Mouse (Mus musculus) midbrain, embryonic 11.5 days (tissue): ENCODE results near the gene Eml1. TPM values are rescaled to one million over a fixed set of nuclear protein-coding genes. Genes with fewer than 3 reads are reported as not detected.

Experiments used
- ATAC-seq: fragments of 200-750 bp; cut with Nextera tagmentation; 2 replicates; pipeline ENCODE4 v1.8.0; 2017; ENCODE audit warnings: moderate TSS enrichment, moderate library complexity; ENCODE audit not compliant: low FRiP score
- DNase-seq: peaks from one replicate; pipeline ENCODE4 v3.0.0; 2015; ENCODE audit warnings: low spot score; ENCODE audit errors: missing footprints
- H3K27ac ChIP-seq: fragments of 300-500 bp; sonication (generic); 2 replicates; pipeline ENCODE4 v1.5.1; 2014; ENCODE audit warnings: low read depth, low read length
- H3K27me3 ChIP-seq: fragments of 300-500 bp; sonication (generic); 2 replicates; pipeline ENCODE4 v1.6.1; 2014; ENCODE audit warnings: mild to moderate bottlenecking, low read length, moderate library complexity, mixed read lengths; ENCODE audit not compliant: control insufficient read depth, insufficient read depth
- H3K36me3 ChIP-seq: fragments of 300-500 bp; sonication (generic); 2 replicates; pipeline ENCODE4 v1.6.1; 2014; ENCODE audit warnings: mild to moderate bottlenecking, low read length, moderate library complexity, mixed read lengths; ENCODE audit not compliant: control insufficient read depth, insufficient read depth
- H3K4me1 ChIP-seq: fragments of 300-500 bp; sonication (generic); 2 replicates; pipeline ENCODE4 v1.6.1; 2014; ENCODE audit warnings: low read length; ENCODE audit not compliant: control insufficient read depth, insufficient read depth
- H3K4me2 ChIP-seq: fragments of 300-500 bp; sonication (generic); 2 replicates; pipeline ENCODE4 v1.6.1; 2014; ENCODE audit warnings: mild to moderate bottlenecking, moderate library complexity
- H3K4me3 ChIP-seq: fragments of 300-500 bp; sonication (generic); 2 replicates; pipeline ENCODE4 v1.5.1; 2014; ENCODE audit warnings: low read depth, low read length
- H3K9ac ChIP-seq: fragments of 300-500 bp; sonication (generic); 2 replicates; pipeline ENCODE4 v1.6.1; 2014; ENCODE audit warnings: low read length
- H3K9me3 ChIP-seq: fragments of 300-500 bp; sonication (generic); 2 replicates; pipeline ENCODE4 v1.6.1; 2016; ENCODE audit warnings: low read length; ENCODE audit not compliant: control insufficient read depth
- WGBS: fragments of 180-500 bp; shearing (Covaris S2); extraction: QIAGEN DNeasy Blood & Tissue Kit; methylation state at CpG from one replicate; pipeline ENCODE4 v1.1.7; 2014; 5-methylcytosine and 5-hydroxymethylcytosine counted together
- polyA plus RNA-seq: library from polyadenylated mRNA; unstranded; fragments of >200 nt; fragmentation: Nextera tagmentation; extraction: Ambion mirVana; gene quantifications from 2 replicates; pipeline ENCODE4 v1.2.1, GENCODE M21; 2014

Gene Eml1
- polyA plus RNA-seq, 1 experiment from 2014 or later, result 111 TPM

DNA sequence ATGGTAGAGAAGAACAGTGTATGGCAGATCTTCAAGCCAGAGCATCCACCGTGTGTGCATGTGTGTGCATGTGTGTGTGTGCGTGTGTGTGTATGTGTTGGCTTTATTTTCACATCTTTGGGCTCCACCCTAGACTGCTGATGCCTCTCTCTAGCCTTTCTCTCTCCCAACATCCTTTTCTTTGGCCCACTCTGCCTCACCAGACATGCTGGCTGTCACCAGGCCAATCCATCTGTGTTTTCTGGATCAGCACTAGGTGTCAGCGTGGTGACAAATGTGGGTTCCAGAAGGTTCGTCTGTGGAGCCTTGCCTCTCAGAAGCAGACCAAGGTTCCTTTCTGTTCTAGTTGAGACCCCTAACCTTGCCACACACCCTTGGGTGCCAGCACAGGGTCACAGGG is 84.2 kb downstream of the Eml1 start:
- peak; percentile 39 for DNase-seq
- H3K36me3 ChIP-seq, result peaks cover 3% of the 10 kb centered on the region; the same call in 1 of the 2 replicates
- H3K9ac ChIP-seq, result no peak overlapping the region
- WGBS, result 85% methylated on average over 4 of the region's 4 CpGs
- H3K4me1 ChIP-seq, result peaks cover 2% of the 10 kb centered on the region; the same call in 1 of the 2 replicates
- no peak overlapping the region for H3K27ac ChIP-seq
- no peak overlapping the region for H3K4me2 ChIP-seq
- H3K9me3 ChIP-seq, result no peaks in the 10 kb centered on the region
- H3K4me3 ChIP-seq, result no peak overlapping the region
- no peaks in the 10 kb centered on the region for H3K27me3 ChIP-seq
- ATAC-seq, result no peak

DNA sequence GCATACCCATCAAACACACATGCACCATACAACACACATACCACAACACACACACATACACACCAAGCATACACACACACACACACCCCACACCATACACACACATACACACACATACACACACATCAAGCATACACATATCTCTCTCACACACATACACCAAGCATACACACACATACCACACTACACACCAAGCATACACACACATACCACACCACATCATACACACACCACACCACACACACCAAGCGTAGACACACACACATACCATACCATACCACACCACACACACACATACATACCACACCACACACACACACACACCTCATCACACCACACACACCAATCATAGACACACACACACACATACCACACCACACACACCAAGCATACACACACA is 102.1 kb downstream of the Eml1 start:
- Histone ChIP-seq H3K9ac (no peak overlapping the region), H3K4me2 (no peak overlapping the region), H3K36me3 (peaks cover 14% of the 10 kb centered on the region), H3K27me3 (no peaks in the 10 kb centered on the region), H3K4me3 (no peak overlapping the region), H3K27ac (no peak overlapping the region), H3K4me1 (no peaks in the 10 kb centered on the region), H3K9me3 (no peaks in the 10 kb centered on the region)
- 88% methylated on average over 1 of the region's 1 CpGs for WGBS
- no peak for ATAC-seq
- no peak for DNase-seq

DNA sequence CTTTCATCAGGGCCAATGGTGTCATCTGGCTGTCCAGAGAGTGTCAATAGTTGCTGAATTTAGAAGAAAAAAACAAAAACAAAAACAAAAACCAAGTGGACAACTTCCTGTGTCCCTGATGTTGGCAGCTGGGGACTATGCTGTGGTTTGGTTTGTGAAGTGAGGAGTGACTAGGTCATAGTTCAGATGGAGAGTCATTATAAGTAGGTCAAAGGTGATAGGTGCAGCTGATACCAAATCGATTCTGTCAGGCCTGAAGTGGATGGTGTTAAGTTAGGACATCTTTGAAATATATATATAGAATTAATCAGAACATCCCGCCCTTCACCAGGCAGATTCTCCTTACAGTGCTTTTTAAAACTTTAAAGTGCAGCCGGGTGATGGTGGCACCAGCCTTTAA is 103.7 kb downstream of the Eml1 start:
- whole genome bisulfite sequencing, result 77% methylated on average over 3 of the region's 3 CpGs
- no peak overlapping the region for H3K4me3 ChIP-seq
- H3K4me2 ChIP-seq, result no peak overlapping the region
- no peak overlapping the region for H3K9ac ChIP-seq
- no peaks in the 10 kb centered on the region for H3K27me3 ChIP-seq
- H3K9me3 ChIP-seq, result no peaks in the 10 kb centered on the region
- peak; percentile 47 for DNase-seq
- ATAC-seq, result no peak
- H3K36me3 ChIP-seq, result peaks cover 12% of the 10 kb centered on the region
- H3K4me1 ChIP-seq, result no peaks in the 10 kb centered on the region
- H3K27ac ChIP-seq, result no peak overlapping the region

DNA sequence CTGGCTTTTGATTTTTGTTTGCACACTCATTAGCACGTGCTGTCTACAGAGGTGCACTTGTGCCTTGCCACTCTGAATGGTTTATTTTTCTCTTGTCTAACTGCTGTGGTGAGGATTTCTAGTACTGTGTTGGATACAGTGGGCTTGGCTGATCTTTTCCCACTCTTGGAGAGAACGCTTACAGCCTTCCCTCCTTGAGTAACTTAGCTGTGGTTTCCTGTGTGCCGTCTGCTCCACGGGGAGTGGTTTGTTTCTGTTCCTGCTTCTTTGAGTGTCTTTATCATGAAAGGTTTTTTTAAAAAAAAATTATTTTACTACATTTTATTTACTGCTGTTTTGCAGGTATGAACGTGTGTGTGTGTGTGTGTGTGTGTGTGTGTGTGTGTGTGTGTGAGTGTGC is 108.0 kb downstream of the Eml1 start:
- Histone ChIP-seq H3K4me3 (no peak overlapping the region), H3K4me2 (no peak overlapping the region), H3K36me3 (peaks cover 7% of the 10 kb centered on the region; the same call in 1 of the 2 replicates), H3K27ac (no peak overlapping the region), H3K4me1 (peaks cover 31% of the 10 kb centered on the region), H3K9me3 (no peaks in the 10 kb centered on the region), H3K9ac (no peak overlapping the region), H3K27me3 (no peaks in the 10 kb centered on the region)
- 72% methylated on average over 5 of the region's 5 CpGs for WGBS
- no peak for ATAC-seq
- no peak for DNase-seq

DNA sequence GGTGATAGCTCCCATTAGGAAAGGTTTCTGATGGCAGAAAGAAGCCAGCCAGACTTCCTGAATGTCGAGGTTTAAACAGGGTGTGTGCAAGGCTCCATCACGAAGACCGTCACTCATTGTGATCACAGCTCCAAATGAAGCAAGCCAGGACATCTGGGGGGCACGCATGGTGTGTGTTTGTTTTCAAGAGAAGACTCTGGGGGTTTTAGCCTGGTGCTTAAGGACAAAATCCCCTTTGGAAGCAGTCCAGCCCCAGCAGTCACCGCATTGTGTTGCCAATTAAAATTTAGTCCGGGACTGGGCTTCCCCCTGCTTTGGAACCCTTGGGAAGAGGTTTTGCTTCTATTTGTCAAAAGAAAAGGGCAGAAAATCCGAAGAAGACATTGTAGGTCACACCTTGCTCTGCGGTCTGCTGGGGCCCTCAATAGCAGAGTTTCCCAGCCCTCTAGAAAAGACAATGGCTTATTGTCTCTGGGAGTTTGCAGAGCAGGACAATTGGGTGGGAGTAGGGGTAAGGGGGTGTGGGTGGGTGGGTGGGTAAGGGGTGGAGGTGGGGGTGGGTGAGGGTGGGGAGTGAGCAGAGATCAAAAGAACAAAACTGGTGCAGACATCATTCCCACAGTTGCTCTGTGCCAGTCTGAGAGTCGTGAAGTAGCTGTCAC is 110.1 kb downstream of the Eml1 start:
- peak overlapping the region; percentile 47 for H3K27ac ChIP-seq
- H3K9ac ChIP-seq, result 0 out of 2 replicates have a peak overlapping the region, but pooled peaks have one; percentile 40
- H3K4me1 ChIP-seq, result peaks cover 34% of the 10 kb centered on the region
- peak overlapping the region; percentile 19; the same call in 1 of the 2 replicates for H3K4me2 ChIP-seq
- 4% methylated on average over 9 of the region's 9 CpGs for WGBS
- H3K4me3 ChIP-seq, result no peak overlapping the region
- no peaks in the 10 kb centered on the region for H3K27me3 ChIP-seq
- peak; percentile 89 for DNase-seq
- H3K36me3 ChIP-seq, result peaks cover 7% of the 10 kb centered on the region; the same call in 1 of the 2 replicates
- H3K9me3 ChIP-seq, result no peaks in the 10 kb centered on the region
- peak; percentile 60 for ATAC-seq

DNA sequence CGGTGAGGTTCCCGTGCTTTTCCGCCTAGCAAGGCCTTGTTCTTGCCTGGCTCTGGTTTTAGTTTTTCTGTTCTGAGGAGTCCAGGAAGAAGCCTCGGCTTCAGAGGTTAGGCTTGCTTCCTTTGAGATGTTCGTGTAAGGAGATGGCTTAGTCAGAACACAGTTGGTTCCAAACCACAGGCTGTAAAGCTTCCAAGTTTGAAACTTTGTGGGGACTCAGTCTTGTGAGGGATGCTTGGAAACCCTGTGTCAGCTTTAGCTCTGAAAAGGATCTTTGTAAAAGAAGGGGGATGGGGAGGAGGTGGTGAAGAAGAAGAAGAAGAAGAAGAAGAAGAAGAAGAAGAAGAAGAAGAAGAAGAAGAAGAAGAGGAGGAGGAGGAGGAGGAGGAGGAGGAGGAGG is 118.3 kb downstream of the Eml1 start:
- peaks cover 4% of the 10 kb centered on the region; the same call in 1 of the 2 replicates for H3K4me1 ChIP-seq
- H3K4me2 ChIP-seq, result no peak overlapping the region
- ATAC-seq (no peak), DNase-seq (no peak)
- H3K9ac ChIP-seq, result no peak overlapping the region
- H3K27me3 ChIP-seq, result no peaks in the 10 kb centered on the region
- no peaks in the 10 kb centered on the region for H3K36me3 ChIP-seq
- WGBS, result 93% methylated on average over 5 of the region's 5 CpGs
- no peak overlapping the region for H3K27ac ChIP-seq
- H3K9me3 ChIP-seq, result no peaks in the 10 kb centered on the region
- no peak overlapping the region for H3K4me3 ChIP-seq

DNA sequence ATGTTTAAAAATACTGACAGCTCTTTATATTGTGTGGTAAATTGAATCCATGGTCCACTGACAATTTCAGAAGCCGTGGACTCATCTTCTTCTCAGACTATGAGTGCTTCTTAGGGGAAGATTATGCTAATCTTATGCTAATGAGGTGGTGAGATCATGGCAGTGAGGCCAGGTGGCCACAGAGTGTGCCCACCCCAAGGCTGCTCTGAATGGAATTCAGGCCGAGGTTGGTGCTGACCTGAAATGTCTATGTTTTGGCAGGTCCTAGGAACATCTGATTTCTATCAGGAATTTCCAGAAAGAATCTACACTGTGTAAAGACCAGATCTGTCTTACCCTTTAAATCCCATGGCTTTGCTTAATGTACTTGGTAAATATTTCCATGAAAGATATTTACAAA is 119.0 kb downstream of the Eml1 start:
- ATAC-seq (peak; percentile 63; the same call in 1 of the 2 replicates), DNase-seq (no peak)
- Histone ChIP-seq H3K4me1 (peaks cover 5% of the 10 kb centered on the region; the same call in 1 of the 2 replicates), H3K9ac (no peak overlapping the region), H3K36me3 (no peaks in the 10 kb centered on the region), H3K4me2 (no peak overlapping the region), H3K9me3 (no peaks in the 10 kb centered on the region), H3K4me3 (no peak overlapping the region), H3K27ac (no peak overlapping the region), H3K27me3 (no peaks in the 10 kb centered on the region)
- 35% methylated on average over 2 of the region's 2 CpGs for WGBS

DNA sequence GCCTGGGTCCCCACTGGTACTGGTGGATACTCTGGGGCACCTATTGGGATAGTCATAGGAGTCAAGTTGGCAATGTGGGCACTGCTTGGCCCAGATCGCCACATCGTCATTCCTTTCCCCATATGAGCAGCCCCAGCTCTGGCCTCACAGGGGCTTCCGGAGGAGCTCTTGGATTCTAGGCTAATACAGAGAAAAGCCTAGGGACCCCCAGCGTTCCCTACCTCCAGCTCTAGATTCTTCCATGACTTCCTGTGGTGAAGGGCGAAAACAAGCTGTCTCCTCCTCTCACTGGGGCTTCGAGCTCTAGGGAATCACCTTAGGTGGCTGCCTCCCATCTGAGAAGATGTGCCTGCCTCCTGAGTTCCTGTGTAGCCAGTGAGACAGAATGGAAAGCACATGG is 119.6 kb downstream of the Eml1 start:
- Histone ChIP-seq H3K27me3 (no peaks in the 10 kb centered on the region), H3K4me2 (no peak overlapping the region), H3K36me3 (no peaks in the 10 kb centered on the region), H3K4me3 (no peak overlapping the region), H3K27ac (peak overlapping the region; percentile 22), H3K9ac (no peak overlapping the region), H3K9me3 (no peaks in the 10 kb centered on the region), H3K4me1 (peaks cover 5% of the 10 kb centered on the region; the same call in 1 of the 2 replicates)
- DNase-seq (no peak), ATAC-seq (no peak)
- 87% methylated on average over 6 of the region's 6 CpGs for WGBS

DNA sequence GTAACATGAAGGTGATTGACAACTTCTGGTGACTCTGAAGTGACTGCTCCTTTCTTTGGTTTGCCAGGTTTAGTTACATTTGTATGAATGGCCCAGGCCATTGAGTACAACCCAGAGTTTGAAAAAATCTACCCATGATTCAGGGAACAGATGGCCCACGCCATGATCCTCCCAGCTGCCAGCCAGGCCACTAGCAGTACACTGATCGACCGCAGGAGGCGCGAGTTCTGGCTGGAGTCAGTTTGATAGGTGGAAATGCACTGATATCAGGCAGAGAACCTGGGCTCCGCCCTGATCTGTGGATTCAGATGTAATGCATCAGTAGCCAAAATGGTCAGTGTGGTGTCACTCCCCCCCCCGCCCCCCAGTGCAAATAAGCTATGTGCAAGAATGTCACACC is 120.2 kb downstream of the Eml1 start:
- DNase-seq (peak; percentile 92), ATAC-seq (no peak)
- no peaks in the 10 kb centered on the region for H3K9me3 ChIP-seq
- 58% methylated on average over 7 of the region's 7 CpGs for WGBS
- no peaks in the 10 kb centered on the region for H3K27me3 ChIP-seq
- peak overlapping the region; percentile 22 for H3K27ac ChIP-seq
- H3K4me1 ChIP-seq, result peaks cover 5% of the 10 kb centered on the region; the same call in 1 of the 2 replicates
- H3K36me3 ChIP-seq, result no peaks in the 10 kb centered on the region
- no peak overlapping the region for H3K4me3 ChIP-seq
- H3K4me2 ChIP-seq, result no peak overlapping the region
- no peak overlapping the region for H3K9ac ChIP-seq
